Mouse (Mus musculus) right cerebral cortex, postnatal 10 days (tissue): ENCODE data around the gene Hrh2.
A peak's percentile ranks its signal among the peaks of the same experiment; 100 is the strongest.

Experiments used
- DNase-seq, 2 experiments: peaks; one replicate each; pipeline ENCODE4 v3.0.0; 2021; ENCODE audit warnings: low spot score in 2 of 2

The Hrh2 gene

GRCm38 (mm10) chr13:54192021-54192481 is at the start of gene Hrh2:
Gene Hrh2, plus strand, starts transcription at chr13:54192129.
- peak; percentile 62 to 80 for DNase-seq

GRCm38 (mm10) chr13:54143788-54144187 is 48.1 kb upstream of the Hrh2 start:
- no peak for DNase-seq

GRCm38 (mm10) chr13:54144624-54145023 is 47.3 kb upstream of the Hrh2 start:
- DNase-seq = no peak

- no peak for DNase-seq
These were observed 44.6 kb upstream of the Hrh2 start for GRCm38 (mm10) chr13:54147328-54147727.

GRCm38 (mm10) chr13:54152421-54152820 is 39.5 kb upstream of the Hrh2 start:
- DNase-seq = no peak

- DNase-seq = no peak
These were observed 39.0 kb upstream of the Hrh2 start for GRCm38 (mm10) chr13:54152911-54153310.

- DNase-seq = no peak
These were observed 38.2 kb upstream of the Hrh2 start for GRCm38 (mm10) chr13:54153672-54154218.

GRCm38 (mm10) chr13:54155822-54156221 is 36.1 kb upstream of the Hrh2 start:
- no peak for DNase-seq

GRCm38 (mm10) chr13:54159256-54159655 is 32.7 kb upstream of the Hrh2 start:
- no peak for DNase-seq

GRCm38 (mm10) chr13:54159756-54160155 is 32.2 kb upstream of the Hrh2 start:
- no peak for DNase-seq

- no peak for DNase-seq
These were observed 31.4 kb upstream of the Hrh2 start for GRCm38 (mm10) chr13:54160546-54160945.

- no peak for DNase-seq
These were observed 30.4 kb upstream of the Hrh2 start for GRCm38 (mm10) chr13:54161514-54161913.

GRCm38 (mm10) chr13:54163363-54163762 is 28.6 kb upstream of the Hrh2 start:
- DNase-seq = no peak

GRCm38 (mm10) chr13:54164462-54164861 is 27.5 kb upstream of the Hrh2 start:
- no peak for DNase-seq

- DNase-seq = no peak
These were observed 26.9 kb upstream of the Hrh2 start for GRCm38 (mm10) chr13:54165066-54165465.

GRCm38 (mm10) chr13:54165765-54166164 is 26.2 kb upstream of the Hrh2 start:
- DNase-seq = no peak

GRCm38 (mm10) chr13:54167036-54167435 is 24.9 kb upstream of the Hrh2 start:
- no peak for DNase-seq

GRCm38 (mm10) chr13:54168675-54169074 is 23.3 kb upstream of the Hrh2 start:
- DNase-seq = no peak

- DNase-seq = no peak
These were observed 21.6 kb upstream of the Hrh2 start for GRCm38 (mm10) chr13:54170288-54170687.

- DNase-seq = no peak
These were observed 20.6 kb upstream of the Hrh2 start for GRCm38 (mm10) chr13:54171346-54171745.

- DNase-seq = no peak
These were observed 20.2 kb upstream of the Hrh2 start for GRCm38 (mm10) chr13:54171761-54172160.

GRCm38 (mm10) chr13:54173941-54174340 is 18.0 kb upstream of the Hrh2 start:
- no peak for DNase-seq

- no peak for DNase-seq
These were observed 17.2 kb upstream of the Hrh2 start for GRCm38 (mm10) chr13:54174703-54175102.

- no peak for DNase-seq
These were observed 16.5 kb upstream of the Hrh2 start for GRCm38 (mm10) chr13:54175426-54175825.
